Mouse (Mus musculus) heart, embryonic 14.5 days (tissue): ENCODE measurements around the gene Gata1. TPM values are rescaled to one million over a fixed set of nuclear protein-coding genes. Genes with fewer than 3 reads are reported as not detected.
"Not testable (repeated sequence)": the region's sequence is repeated elsewhere in the genome, so short reads cannot be mapped to it uniquely, and the experiment has no call there.

Experiments
- ATAC-seq: fragments of 200-750 bp; cut with Nextera tagmentation; 2 replicates; pipeline ENCODE4 v1.8.0; 2017; ENCODE audit warnings: low read depth, moderate TSS enrichment; ENCODE audit not compliant: insufficient number of reproducible peaks, insufficient read depth, low FRiP score
- H3K27ac ChIP-seq, 2 experiments: fragments of 200-500 bp in 1 of 2; fragments of 300-500 bp in 1 of 2; sonication (generic) in 1 of 2; replicated peaks in 1 of 2; 2 replicates each; pipeline ENCODE4 v1.5.1; 2012 to 2014; ENCODE audit warnings: low read depth in 2 of 2, low read length in 2 of 2, control low read depth in 1 of 2, mild to moderate bottlenecking in 1 of 2, mixed read lengths in 1 of 2; ENCODE audit not compliant: control insufficient read depth in 1 of 2, insufficient read depth in 1 of 2
- H3K27me3 ChIP-seq: fragments of 300-500 bp; sonication (generic); 2 replicates; pipeline ENCODE4 v1.6.1; 2014; ENCODE audit warnings: mild to moderate bottlenecking, low read length, control low read depth; ENCODE audit not compliant: control insufficient read depth, insufficient read depth
- H3K36me3 ChIP-seq: fragments of 300-500 bp; sonication (generic); 2 replicates; pipeline ENCODE4 v1.6.1; 2014; ENCODE audit warnings: mild to moderate bottlenecking, control low read depth, low read length, mixed read lengths; ENCODE audit not compliant: control insufficient read depth, insufficient read depth
- H3K4me1 ChIP-seq, 2 experiments: fragments of 200-500 bp in 1 of 2; fragments of 300-500 bp in 1 of 2; sonication (generic) in 1 of 2; 2 replicates each; pipeline ENCODE4 v1.6.1; 2012 to 2014; ENCODE audit warnings: low read length in 2 of 2, control low read depth in 1 of 2, mixed read lengths in 1 of 2; ENCODE audit not compliant: control insufficient read depth in 2 of 2, insufficient read depth in 2 of 2
- H3K4me2 ChIP-seq: fragments of 300-500 bp; sonication (generic); 2 replicates; pipeline ENCODE4 v1.6.1; 2014; ENCODE audit warnings: mild to moderate bottlenecking, low read length
- H3K4me3 ChIP-seq, 2 experiments: fragments of 200-500 bp in 1 of 2; fragments of 300-500 bp in 1 of 2; sonication (generic) in 1 of 2; 2 replicates each; pipeline ENCODE4 v1.5.1; 2012 to 2014; ENCODE audit warnings: low read length in 2 of 2, mild to moderate bottlenecking in 2 of 2, control low read depth in 1 of 2, low read depth in 1 of 2, moderate library complexity in 1 of 2; ENCODE audit not compliant: control insufficient read depth in 1 of 2, insufficient read depth in 1 of 2
- H3K9ac ChIP-seq: fragments of 300-500 bp; sonication (generic); 2 replicates; pipeline ENCODE4 v1.6.1; 2014; ENCODE audit warnings: mild to moderate bottlenecking, low read length
- H3K9me3 ChIP-seq: fragments of 300-500 bp; sonication (generic); 2 replicates; pipeline ENCODE4 v1.6.1; 2016; ENCODE audit warnings: low read length, control low read depth; ENCODE audit not compliant: control insufficient read depth
- WGBS: fragments of 180-500 bp; shearing (Covaris S2); extraction: QIAGEN DNeasy Blood & Tissue Kit; methylation state at CpG from one replicate; pipeline ENCODE4 v1.1.7; 2014; 5-methylcytosine and 5-hydroxymethylcytosine counted together
- polyA plus RNA-seq: library from polyadenylated mRNA; unstranded; fragments of >200 nt; fragmentation: Nextera tagmentation; extraction: Ambion mirVana; gene quantifications from 2 replicates; pipeline ENCODE4 v1.2.1, GENCODE M21; 2014

Gata1 gene
- polyA plus RNA-seq: 0.24 and 0.54 TPM in 2 replicates

DNA sequence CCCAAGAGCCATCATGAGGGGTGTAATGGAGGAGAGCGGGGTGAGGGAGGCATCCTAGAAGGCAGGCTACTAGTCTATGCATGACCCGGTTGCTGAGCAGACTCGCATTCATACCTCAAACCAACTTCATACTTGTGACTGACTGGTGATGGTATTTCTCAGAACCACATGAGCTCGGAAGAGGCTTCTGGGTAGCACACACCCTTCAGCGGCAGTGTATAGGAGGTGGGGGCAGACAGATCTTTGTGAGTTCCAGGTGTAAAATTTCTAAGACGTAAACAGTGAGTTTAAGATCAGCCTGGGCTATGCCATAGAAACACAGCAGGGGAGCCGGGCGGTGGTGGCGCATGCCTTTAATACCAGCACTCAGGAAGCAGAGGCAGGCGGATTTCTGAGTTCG lies at the start of gene Gata1:
TSS of gene Gata1 (minus strand) at position 180 of the 400 bp plus-strand sequence.
- no peak for ATAC-seq
- WGBS: 82% methylated on average over 11 of the region's 11 CpGs
- Histone ChIP-seq H3K9ac (no peak within 1 kb of the TSS), H3K4me1 (no peaks in the 10 kb centered on the region), H3K9me3 (no peaks in the 10 kb centered on the region), H3K4me2 (no peak within 1 kb of the TSS), H3K36me3 (no peaks in the 10 kb centered on the region), H3K4me3 (no peak within 1 kb of the TSS), H3K27me3 (no peaks in the 10 kb centered on the region), H3K27ac (no peak within 1 kb of the TSS)

DNA sequence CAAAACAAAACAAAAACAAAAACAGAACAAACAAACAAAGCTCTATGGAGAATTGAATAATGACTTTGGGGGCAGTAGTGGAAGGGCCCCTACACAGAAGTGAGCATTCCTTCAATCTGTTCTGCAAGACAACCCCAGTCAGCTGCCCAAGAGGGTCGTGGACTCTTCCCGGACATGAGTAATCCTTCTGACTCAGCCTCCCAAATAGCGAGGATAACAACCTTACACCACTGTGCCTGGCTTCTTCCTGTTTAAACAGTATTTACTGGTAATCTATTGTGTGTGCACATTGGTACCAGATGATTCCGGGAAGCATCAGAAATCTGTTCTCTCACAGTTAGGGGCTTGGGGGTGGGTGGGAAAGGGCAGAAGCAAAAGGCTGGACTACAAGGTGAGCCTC lies 48.9 kb upstream of the Gata1 start:
- no peak overlapping the region for H3K27ac ChIP-seq
- WGBS: 57% methylated on average over 4 of the region's 4 CpGs
- H3K9me3 ChIP-seq: no peaks in the 10 kb centered on the region
- H3K9ac ChIP-seq: no peak overlapping the region
- ATAC-seq: no peak
- H3K27me3 ChIP-seq: no peaks in the 10 kb centered on the region
- H3K4me2 ChIP-seq: no peak overlapping the region
- no peaks in the 10 kb centered on the region for H3K36me3 ChIP-seq
- H3K4me1 ChIP-seq: no peaks in the 10 kb centered on the region; a peak in 1 of 4 replicates
- H3K4me3 ChIP-seq: no peak overlapping the region

DNA sequence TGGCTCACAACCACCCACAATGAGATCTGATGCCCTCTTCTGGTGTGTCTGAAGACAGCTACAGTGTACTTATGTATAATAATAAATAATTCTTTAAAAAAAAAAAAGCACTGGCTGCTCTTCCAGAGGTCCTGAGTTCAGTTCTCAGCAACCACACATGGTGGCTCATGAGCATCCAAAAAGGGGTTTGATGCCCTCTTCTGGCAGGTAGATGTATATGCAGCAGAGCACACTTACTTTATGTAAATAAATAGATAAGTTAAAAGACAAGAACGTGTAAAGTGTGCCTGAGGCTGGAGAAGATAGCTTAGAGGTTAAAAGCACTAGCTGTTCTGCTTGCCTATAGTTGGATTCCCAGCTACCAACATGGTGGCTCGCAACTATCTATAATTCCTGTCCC lies 46.9 kb upstream of the Gata1 start:
- Histone ChIP-seq H3K27ac (no peak overlapping the region), H3K36me3 (no peaks in the 10 kb centered on the region), H3K4me3 (no peak overlapping the region), H3K9me3 (no peaks in the 10 kb centered on the region), H3K4me2 (no peak overlapping the region), H3K4me1 (no peaks in the 10 kb centered on the region; a peak in 1 of 4 replicates), H3K27me3 (no peaks in the 10 kb centered on the region), H3K9ac (no peak overlapping the region)
- 57% methylated on average over 2 of the region's 2 CpGs for WGBS
- no peak for ATAC-seq

DNA sequence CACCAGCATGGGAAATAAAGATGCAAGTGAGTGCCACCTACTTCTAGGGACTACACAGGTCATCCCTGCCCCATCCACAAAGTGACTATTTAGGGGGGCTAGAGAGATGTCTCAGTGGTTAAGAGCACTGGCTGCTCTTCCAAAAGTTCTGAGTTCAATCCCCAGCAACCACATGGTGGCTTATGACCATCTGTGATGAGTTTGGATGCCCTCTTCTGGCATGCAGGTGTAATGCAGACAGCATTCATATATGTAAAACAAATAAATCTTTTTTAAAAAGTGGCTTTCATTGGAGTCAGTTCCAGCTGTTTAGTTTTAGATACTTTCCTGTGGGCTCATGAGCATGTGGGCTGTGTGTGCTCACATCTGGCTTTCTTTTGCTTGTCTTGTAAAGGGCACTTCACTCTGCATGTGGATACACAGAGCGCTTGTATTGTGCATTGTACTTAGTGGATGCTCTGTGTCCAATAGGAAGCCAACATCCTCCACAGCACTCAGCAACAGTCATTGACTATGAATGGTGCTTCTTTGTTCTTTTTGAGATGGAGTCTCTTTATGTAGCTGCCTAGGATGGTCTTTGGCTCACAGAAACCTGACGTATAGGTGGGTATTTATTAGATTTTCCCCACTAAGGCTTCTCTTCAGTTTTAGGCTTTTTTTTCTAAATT lies 42.4 kb upstream of the Gata1 start:
- Histone ChIP-seq H3K4me1 (no peaks in the 10 kb centered on the region), H3K9ac (no peak overlapping the region), H3K36me3 (no peaks in the 10 kb centered on the region), H3K4me3 (no peak overlapping the region), H3K4me2 (no peak overlapping the region), H3K9me3 (no peaks in the 10 kb centered on the region), H3K27ac (no peak overlapping the region), H3K27me3 (no peaks in the 10 kb centered on the region)
- WGBS: 93% methylated on average over 2 of the region's 2 CpGs
- no peak for ATAC-seq

- H3K36me3 ChIP-seq: no peaks in the 10 kb centered on the region
- ATAC-seq: no peak
- no peak within 1 kb of the TSS for H3K27ac ChIP-seq
- H3K4me3 ChIP-seq: no peak within 1 kb of the TSS
- no peaks in the 10 kb centered on the region for H3K27me3 ChIP-seq
- H3K4me2 ChIP-seq: no peak within 1 kb of the TSS
- WGBS: 66% methylated on average over 2 of the region's 2 CpGs
- H3K4me1 ChIP-seq: no peaks in the 10 kb centered on the region
- H3K9me3 ChIP-seq: no peaks in the 10 kb centered on the region
- no peak within 1 kb of the TSS for H3K9ac ChIP-seq
These were observed 40.4 kb upstream of the Gata1 start, which contains the start of gene Glod5 for GRCm38 (mm10) chrX:8018286-8018685. Glod5 (minus strand) TSS chrX:8018492.

GRCm38 (mm10) chrX:8017142-8017541 lies 39.3 kb upstream of the Gata1 start:
- H3K4me2 ChIP-seq: no peak overlapping the region
- H3K36me3 ChIP-seq: no peaks in the 10 kb centered on the region
- no peaks in the 10 kb centered on the region for H3K9me3 ChIP-seq
- no peak overlapping the region for H3K27ac ChIP-seq
- 12% methylated on average over 5 of the region's 5 CpGs for WGBS
- H3K4me3 ChIP-seq: no peak overlapping the region
- H3K4me1 ChIP-seq: no peaks in the 10 kb centered on the region
- H3K9ac ChIP-seq: no peak overlapping the region
- ATAC-seq: no peak
- H3K27me3 ChIP-seq: no peaks in the 10 kb centered on the region

- H3K27ac ChIP-seq, H3K4me1 ChIP-seq, H3K36me3 ChIP-seq, H3K4me3 ChIP-seq, H3K27me3 ChIP-seq, H3K9ac ChIP-seq, H3K9me3 ChIP-seq, ATAC-seq, H3K4me2 ChIP-seq: not testable (repeated sequence)
- WGBS: 22% methylated on average over 7 of the region's 7 CpGs
These were observed 37.8 kb upstream of the Gata1 start for GRCm38 (mm10) chrX:8015675-8016074.
